Comparison of ENCODE assay signal across 9 mouse cellular contexts in genomic region chr10:7117785-7118184, GRCm38 (mm10).
A peak's percentile ranks its signal among the peaks of the same experiment; 100 is the strongest.
DNase-seq lines count a peak whose midpoint lies in the region; ATAC-seq lines count a peak whose summit lies in the region.
"Had no signal": no experiment of that assay in that cellular context is flagged by ENCODE, and none has a peak within 500 bp of the region (broad histone marks: within the 10 kb centered on the region; RNA-seq: fewer than 3 reads in every experiment).

No protein-coding gene starts in this region.

- H3K9ac ChIP-seq in heart, embryonic 13.5 days = peak overlapping the region; percentile 19; the same call in 1 of the 2 replicates
- no peak overlapping the region for H3K9ac ChIP-seq in limb, embryonic 11.5 days (ENCODE audit: low read length)
- no peak overlapping the region for H3K9ac ChIP-seq in forebrain, embryonic 12.5 days
- H3K9ac ChIP-seq in forebrain, embryonic 16.5 days (replicated peaks; ENCODE audit: low read depth, low read length) = no peak overlapping the region
- H3K9ac ChIP-seq: midbrain, embryonic 13.5 days had no signal

- WGBS in heart, embryonic 13.5 days = 33% methylated on average over 7 of the region's 7 CpGs
- 41% methylated on average over 7 of the region's 7 CpGs for WGBS in limb, embryonic 11.5 days
- 85% methylated on average over 7 of the region's 7 CpGs for WGBS in midbrain, embryonic 10.5 days
- 95% methylated on average over 7 of the region's 7 CpGs for WGBS in forebrain, embryonic 12.5 days
- WGBS in forebrain, embryonic 16.5 days = 93% methylated on average over 7 of the region's 7 CpGs

- H3K27me3 ChIP-seq in heart, embryonic 13.5 days (replicated peaks) = no peaks in the 10 kb centered on the region
- no peaks in the 10 kb centered on the region for H3K27me3 ChIP-seq in limb, embryonic 11.5 days (ENCODE audit: control insufficient read depth, insufficient read depth, low read length)
- H3K27me3 ChIP-seq in midbrain, embryonic 10.5 days (ENCODE audit: low read depth, poor library complexity, severe bottlenecking) = no peaks in the 10 kb centered on the region
- H3K27me3 ChIP-seq in forebrain, embryonic 12.5 days = no peaks in the 10 kb centered on the region
- H3K27me3 ChIP-seq in forebrain, embryonic 16.5 days (replicated peaks; ENCODE audit: control insufficient read depth, insufficient read depth, low read length) = no peaks in the 10 kb centered on the region
- H3K27me3 ChIP-seq: midbrain, embryonic 13.5 days had no signal

- no peak for DNase-seq in heart, postnatal 25 days (ENCODE audit: low spot score)
- DNase-seq in NIH3T3 (ENCODE audit: low read depth) = peak; percentile 37
- peak; percentile 61 for DNase-seq in embryo, embryonic 11 days
- peak; percentile 61 for DNase-seq in limb, embryonic 11.5 days (ENCODE audit: low spot score)
- DNase-seq in midbrain, embryonic 10.5 days (ENCODE audit: low spot score) = no peak

- H3K27ac ChIP-seq in heart, embryonic 13.5 days (replicated peaks) = peak overlapping the region; percentile 78
- no peak overlapping the region for H3K27ac ChIP-seq in limb, embryonic 11.5 days (replicated peaks; ENCODE audit: low read depth, low read length)
- no peak overlapping the region for H3K27ac ChIP-seq in midbrain, embryonic 10.5 days (replicated peaks)
- H3K27ac ChIP-seq in forebrain, embryonic 12.5 days = no peak overlapping the region
- no peak overlapping the region for H3K27ac ChIP-seq in forebrain, embryonic 16.5 days (ENCODE audit: low read length)
- H3K27ac ChIP-seq: midbrain, embryonic 13.5 days had no signal

- no peak overlapping the region for H3K4me2 ChIP-seq in heart, embryonic 13.5 days
- no peak overlapping the region for H3K4me2 ChIP-seq in limb, embryonic 11.5 days (ENCODE audit: low read depth, severe bottlenecking)
- no peak overlapping the region for H3K4me2 ChIP-seq in forebrain, embryonic 12.5 days
- no peak overlapping the region for H3K4me2 ChIP-seq in forebrain, embryonic 16.5 days (ENCODE audit: low read length)
- H3K4me2 ChIP-seq: midbrain, embryonic 13.5 days had no signal

- intact Hi-C loops in heart, postnatal 25 days (cut with DNase I) = loop anchor here (2.0 to 5.0 kb wide), 2 partner anchors 27 to 95 kb away; partner anchors contain the start of gene Cnksr3

- peak; percentile 22; the same call in 1 of the 2 replicates for ATAC-seq in heart, embryonic 13.5 days (ENCODE audit: extremely low read depth, insufficient number of reproducible peaks, low FRiP score, low TSS enrichment)
- ATAC-seq in limb, embryonic 11.5 days (ENCODE audit: insufficient number of reproducible peaks, low FRiP score, low TSS enrichment, low read depth) = peak; percentile 83
- ATAC-seq in forebrain, embryonic 12.5 days (ENCODE audit: low FRiP score) = no peak
- no peak for ATAC-seq in forebrain, embryonic 16.5 days

- H3K4me1 ChIP-seq in heart, embryonic 13.5 days = peaks cover 18% of the 10 kb centered on the region
- H3K4me1 ChIP-seq in limb, embryonic 11.5 days (ENCODE audit: control insufficient read depth, insufficient read depth, low read length) = peaks cover 7% of the 10 kb centered on the region; the same call in 1 of the 2 replicates
- no peaks in the 10 kb centered on the region for H3K4me1 ChIP-seq in midbrain, embryonic 10.5 days
- no peaks in the 10 kb centered on the region for H3K4me1 ChIP-seq in forebrain, embryonic 12.5 days
- H3K4me1 ChIP-seq in forebrain, embryonic 16.5 days (replicated peaks; ENCODE audit: control insufficient read depth, insufficient read depth, low read length) = no peaks in the 10 kb centered on the region
- H3K4me1 ChIP-seq: midbrain, embryonic 13.5 days had no signal

- H3K4me3 ChIP-seq in heart, embryonic 13.5 days = no peak overlapping the region
- no peak overlapping the region for H3K4me3 ChIP-seq in limb, embryonic 11.5 days (ENCODE audit: low read depth, low read length)
- H3K4me3 ChIP-seq in midbrain, embryonic 10.5 days = no peak overlapping the region
- no peak overlapping the region for H3K4me3 ChIP-seq in forebrain, embryonic 12.5 days (replicated peaks)
- H3K4me3 ChIP-seq in forebrain, embryonic 16.5 days (replicated peaks; ENCODE audit: low read length) = no peak overlapping the region
- H3K4me3 ChIP-seq: midbrain, embryonic 13.5 days had no signal

- H3K36me3 ChIP-seq in heart, embryonic 13.5 days = peaks cover 28% of the 10 kb centered on the region
- H3K36me3 ChIP-seq in limb, embryonic 11.5 days (ENCODE audit: control insufficient read depth, insufficient read depth, low read length) = peaks cover 4% of the 10 kb centered on the region
- H3K36me3 ChIP-seq in midbrain, embryonic 10.5 days = peaks cover 42% of the 10 kb centered on the region
- peaks cover 15% of the 10 kb centered on the region for H3K36me3 ChIP-seq in forebrain, embryonic 12.5 days (replicated peaks)
- no peaks in the 10 kb centered on the region for H3K36me3 ChIP-seq in forebrain, embryonic 16.5 days (ENCODE audit: control insufficient read depth, insufficient read depth)

- H3K9me3 ChIP-seq in heart, embryonic 13.5 days = no peaks in the 10 kb centered on the region
- no peaks in the 10 kb centered on the region for H3K9me3 ChIP-seq in limb, embryonic 11.5 days (ENCODE audit: control insufficient read depth, low read length)
- H3K9me3 ChIP-seq in midbrain, embryonic 10.5 days (replicated peaks) = no peaks in the 10 kb centered on the region
- H3K9me3 ChIP-seq in forebrain, embryonic 12.5 days = no peaks in the 10 kb centered on the region
- no peaks in the 10 kb centered on the region for H3K9me3 ChIP-seq in forebrain, embryonic 16.5 days (ENCODE audit: control insufficient read depth, low read length)
- H3K9me3 ChIP-seq: midbrain, embryonic 13.5 days had no signal

Comparison
In these comparisons a context has a peak if more than half of its experiments do, and no peak if none do; other contexts are left out.
1. ATAC-seq: peak in heart, embryonic 13.5 days (single experiment) and limb, embryonic 11.5 days (single experiment); none in forebrain, embryonic 12.5 days (single experiment) and forebrain, embryonic 16.5 days (single experiment).
2. DNase-seq: peak in NIH3T3 (single experiment), embryo, embryonic 11 days (single experiment) and limb, embryonic 11.5 days (single experiment); none in heart, postnatal 25 days (single experiment) and midbrain, embryonic 10.5 days (single experiment).